Mouse (Mus musculus): ENCODE measurements at regions not wholly inside any gene's neighbourhood (a gene's known extent, or its start where the extent isn't known, plus 50 kb on each side); places are given as distances from the start of the nearest gene placed in this dataset.

GRCm38 (mm10) chr4:105925506-105925905 lies 135.8 kb downstream of the Gm12728 start:
- H3K27me3 ChIP-seq (ENCODE audit: insufficient read depth, poor library complexity, severe bottlenecking): peaks cover 35% of the 10 kb centered on the region
- DNase-seq (ENCODE audit: low spot score): no peak
- WGBS: 82% methylated on average over 2 of the region's 2 CpGs
- H3K27ac ChIP-seq: no peak overlapping the region
- H3K36me3 ChIP-seq: no peaks in the 10 kb centered on the region
- no peaks in the 10 kb centered on the region for H3K9me3 ChIP-seq
- H3K4me3 ChIP-seq: no peak overlapping the region
- H3K4me1 ChIP-seq: no peaks in the 10 kb centered on the region; the same call in 1 of the 2 replicates

- H3K4me1 ChIP-seq: no peaks in the 10 kb centered on the region; the same call in 1 of the 2 replicates
- no peak overlapping the region for H3K27ac ChIP-seq
- H3K36me3 ChIP-seq: no peaks in the 10 kb centered on the region
- no peak overlapping the region for H3K4me3 ChIP-seq
- peaks cover 29% of the 10 kb centered on the region for H3K27me3 ChIP-seq (ENCODE audit: insufficient read depth, poor library complexity, severe bottlenecking)
- DNase-seq (ENCODE audit: low spot score): no peak
- 88% methylated on average over 10 of the region's 10 CpGs for WGBS
- no peaks in the 10 kb centered on the region for H3K9me3 ChIP-seq
Observed at GRCm38 (mm10) chr4:105929658-105930057, 140.0 kb downstream of the Gm12728 start.

GRCm38 (mm10) chr4:105934971-105935370 lies 145.3 kb downstream of the Gm12728 start:
- H3K4me3 ChIP-seq: no peak overlapping the region
- no peaks in the 10 kb centered on the region for H3K4me1 ChIP-seq
- H3K9me3 ChIP-seq: no peaks in the 10 kb centered on the region
- 64% methylated on average over 4 of the region's 4 CpGs for WGBS
- no peak for DNase-seq (ENCODE audit: low spot score)
- peaks cover 57% of the 10 kb centered on the region for H3K27me3 ChIP-seq (ENCODE audit: insufficient read depth, poor library complexity, severe bottlenecking)
- no peaks in the 10 kb centered on the region for H3K36me3 ChIP-seq
- H3K27ac ChIP-seq: no peak overlapping the region

GRCm38 (mm10) chr4:105936755-105937514 lies 147.3 kb downstream of the Gm12728 start:
- H3K27ac ChIP-seq: no peak overlapping the region
- H3K27me3 ChIP-seq (ENCODE audit: insufficient read depth, poor library complexity, severe bottlenecking): peaks cover 45% of the 10 kb centered on the region; the same call in 1 of the 2 replicates
- no peaks in the 10 kb centered on the region for H3K36me3 ChIP-seq
- no peak for DNase-seq (ENCODE audit: low spot score)
- H3K4me1 ChIP-seq: no peaks in the 10 kb centered on the region
- no peaks in the 10 kb centered on the region for H3K9me3 ChIP-seq
- WGBS: 88% methylated on average over 7 of the region's 7 CpGs
- no peak overlapping the region for H3K4me3 ChIP-seq

- no peak for DNase-seq (ENCODE audit: low spot score)
- H3K9me3 ChIP-seq: no peaks in the 10 kb centered on the region
- peaks cover 45% of the 10 kb centered on the region; the same call in 1 of the 2 replicates for H3K27me3 ChIP-seq (ENCODE audit: insufficient read depth, poor library complexity, severe bottlenecking)
- WGBS: 77% methylated on average over 6 of the region's 6 CpGs
- no peak overlapping the region for H3K27ac ChIP-seq
- no peaks in the 10 kb centered on the region for H3K4me1 ChIP-seq
- no peak overlapping the region for H3K4me3 ChIP-seq
- H3K36me3 ChIP-seq: no peaks in the 10 kb centered on the region
Observed at GRCm38 (mm10) chr4:105937587-105937986, 147.9 kb downstream of the Gm12728 start.

GRCm38 (mm10) chr4:105938886-105939285 lies 149.2 kb downstream of the Gm12728 start:
- Histone ChIP-seq H3K4me3 (no peak overlapping the region), H3K27me3 (ENCODE audit: insufficient read depth, poor library complexity, severe bottlenecking) (peaks cover 55% of the 10 kb centered on the region), H3K36me3 (no peaks in the 10 kb centered on the region), H3K27ac (no peak overlapping the region), H3K9me3 (no peaks in the 10 kb centered on the region), H3K4me1 (no peaks in the 10 kb centered on the region)
- WGBS: 88% methylated on average over 11 of the region's 11 CpGs
- DNase-seq (ENCODE audit: low spot score): no peak

- Histone ChIP-seq H3K36me3 (no peaks in the 10 kb centered on the region), H3K4me3 (no peak overlapping the region), H3K4me1 (no peaks in the 10 kb centered on the region), H3K27me3 (ENCODE audit: insufficient read depth, poor library complexity, severe bottlenecking) (peaks cover 55% of the 10 kb centered on the region), H3K9me3 (no peaks in the 10 kb centered on the region), H3K27ac (no peak overlapping the region)
- WGBS: 79% methylated on average over 11 of the region's 11 CpGs
- no peak for DNase-seq (ENCODE audit: low spot score)
Observed at GRCm38 (mm10) chr4:105939636-105940199, 150.0 kb downstream of the Gm12728 start.

GRCm38 (mm10) chr4:105940891-105941290 lies 151.2 kb downstream of the Gm12728 start:
- Histone ChIP-seq H3K9me3 (no peaks in the 10 kb centered on the region), H3K4me1 (no peaks in the 10 kb centered on the region), H3K4me3 (no peak overlapping the region), H3K27ac (no peak overlapping the region), H3K36me3 (no peaks in the 10 kb centered on the region), H3K27me3 (ENCODE audit: insufficient read depth, poor library complexity, severe bottlenecking) (peaks cover 50% of the 10 kb centered on the region)
- DNase-seq (ENCODE audit: low spot score): no peak
- WGBS: 78% methylated on average over 7 of the region's 7 CpGs

GRCm38 (mm10) chr4:105941785-105942184 lies 152.1 kb downstream of the Gm12728 start:
- Histone ChIP-seq H3K9me3 (no peaks in the 10 kb centered on the region), H3K27me3 (ENCODE audit: insufficient read depth, poor library complexity, severe bottlenecking) (peaks cover 46% of the 10 kb centered on the region), H3K27ac (no peak overlapping the region), H3K4me1 (no peaks in the 10 kb centered on the region), H3K4me3 (no peak overlapping the region), H3K36me3 (no peaks in the 10 kb centered on the region)
- DNase-seq (ENCODE audit: low spot score): no peak
- 40% methylated on average over 7 of the region's 7 CpGs for WGBS

- Histone ChIP-seq H3K4me3 (no peak overlapping the region), H3K27ac (no peak overlapping the region), H3K36me3 (no peaks in the 10 kb centered on the region), H3K27me3 (ENCODE audit: insufficient read depth, poor library complexity, severe bottlenecking) (peaks cover 16% of the 10 kb centered on the region), H3K9me3 (no peaks in the 10 kb centered on the region), H3K4me1 (no peaks in the 10 kb centered on the region)
- 53% methylated on average over 5 of the region's 5 CpGs for WGBS
- no peak for DNase-seq (ENCODE audit: low spot score)
Observed at GRCm38 (mm10) chr4:105944962-105945361, 155.3 kb downstream of the Gm12728 start.

GRCm38 (mm10) chr4:105945921-105946320 lies 156.3 kb downstream of the Gm12728 start:
- WGBS: 80% methylated on average over 1 of the region's 1 CpGs

GRCm38 (mm10) chr4:105948326-105948725 lies 158.7 kb downstream of the Gm12728 start:
- H3K4me3 ChIP-seq: no peak overlapping the region
- H3K27me3 ChIP-seq (ENCODE audit: insufficient read depth, poor library complexity, severe bottlenecking): peaks cover 8% of the 10 kb centered on the region; the same call in 1 of the 2 replicates
- no peaks in the 10 kb centered on the region for H3K9me3 ChIP-seq
- H3K36me3 ChIP-seq: no peaks in the 10 kb centered on the region
- DNase-seq (ENCODE audit: low spot score): no peak
- no peaks in the 10 kb centered on the region for H3K4me1 ChIP-seq
- no peak overlapping the region for H3K27ac ChIP-seq
- 85% methylated on average over 5 of the region's 5 CpGs for WGBS

More at GRCm38 (mm10) chr4:105945921-105946320, 156.3 kb downstream of the Gm12728 start:
- no peak for DNase-seq (ENCODE audit: low spot score)
- H3K27ac ChIP-seq: no peak overlapping the region
- H3K27me3 ChIP-seq (ENCODE audit: insufficient read depth, poor library complexity, severe bottlenecking): peaks cover 16% of the 10 kb centered on the region
- H3K9me3 ChIP-seq: no peaks in the 10 kb centered on the region
- no peaks in the 10 kb centered on the region for H3K4me1 ChIP-seq
- no peak overlapping the region for H3K4me3 ChIP-seq
- H3K36me3 ChIP-seq: no peaks in the 10 kb centered on the region

GRCm38 (mm10) chr4:105952406-105952805 lies 162.7 kb downstream of the Gm12728 start:
- Histone ChIP-seq H3K9me3 (no peaks in the 10 kb centered on the region), H3K27ac (no peak overlapping the region), H3K36me3 (no peaks in the 10 kb centered on the region), H3K4me3 (no peak overlapping the region), H3K4me1 (no peaks in the 10 kb centered on the region), H3K27me3 (ENCODE audit: insufficient read depth, poor library complexity, severe bottlenecking) (no peaks in the 10 kb centered on the region)
- 71% methylated on average over 3 of the region's 3 CpGs for WGBS
- no peak for DNase-seq (ENCODE audit: low spot score)

Measured in heart, embryonic 10.5 days (tissue).